Mouse (Mus musculus) lung, embryonic 16.5 days (tissue): ENCODE results near the gene Ctrc. TPM values are rescaled to one million over a fixed set of nuclear protein-coding genes. Genes with fewer than 3 reads are reported as not detected.

ENCODE experiments used
- ATAC-seq: fragments of 200-750 bp; cut with Nextera tagmentation; 2 replicates; pipeline ENCODE4 v1.8.0; 2017; ENCODE audit warnings: low read depth, mild to moderate bottlenecking, moderate library complexity
- H3K27ac ChIP-seq: fragments of 300-500 bp; sonication (generic); 2 replicates; pipeline ENCODE4 v1.5.1; 2014; ENCODE audit warnings: mild to moderate bottlenecking, control low read depth, low read length
- H3K27me3 ChIP-seq: fragments of 300-500 bp; sonication (generic); 2 replicates; pipeline ENCODE4 v1.6.1; 2014; ENCODE audit warnings: low read depth, low read length, mixed read lengths; ENCODE audit not compliant: control insufficient read depth, insufficient read depth
- H3K36me3 ChIP-seq: fragments of 300-500 bp; sonication (generic); 2 replicates; pipeline ENCODE4 v1.6.1; 2014; ENCODE audit warnings: low read length; ENCODE audit not compliant: control insufficient read depth, insufficient read depth
- H3K4me1 ChIP-seq: fragments of 300-500 bp; sonication (generic); replicated peaks from 2 replicates; pipeline ENCODE4 v1.6.1; 2014; ENCODE audit warnings: low read length, mixed read lengths; ENCODE audit not compliant: control insufficient read depth, insufficient read depth
- H3K4me2 ChIP-seq: fragments of 300-500 bp; sonication (generic); 2 replicates; pipeline ENCODE4 v1.6.1; 2014; ENCODE audit warnings: low read depth, low read length, control low read depth
- H3K4me3 ChIP-seq: fragments of 300-500 bp; sonication (generic); 2 replicates; pipeline ENCODE4 v1.5.1; 2014; ENCODE audit warnings: mild to moderate bottlenecking, low read length, control low read depth
- H3K9ac ChIP-seq: fragments of 300-500 bp; sonication (generic); 2 replicates; pipeline ENCODE4 v1.6.1; 2014; ENCODE audit warnings: low read length, control low read depth
- H3K9me3 ChIP-seq: fragments of 300-500 bp; sonication (generic); 2 replicates; pipeline ENCODE4 v1.6.1; 2016; ENCODE audit warnings: low read length; ENCODE audit not compliant: control insufficient read depth
- WGBS: fragments of 180-500 bp; shearing (Covaris S2); extraction: QIAGEN DNeasy Blood & Tissue Kit; methylation state at CpG from one replicate; pipeline ENCODE4 v1.1.7; 2014; 5-methylcytosine and 5-hydroxymethylcytosine counted together
- polyA plus RNA-seq: library from polyadenylated mRNA; unstranded; fragments of >200 nt; fragmentation: Nextera tagmentation; extraction: Ambion mirVana; gene quantifications from 2 replicates; pipeline ENCODE4 v1.2.1, GENCODE M21; 2015

The Ctrc gene
- polyA plus RNA-seq, 1 experiment from 2014 or later, result not detected

- WGBS, result 45% methylated on average over 8 of the region's 8 CpGs
- Histone ChIP-seq H3K27ac (no peak overlapping the region), H3K9me3 (no peaks in the 10 kb centered on the region), H3K27me3 (no peaks in the 10 kb centered on the region), H3K4me1 (peaks cover 23% of the 10 kb centered on the region), H3K4me3 (no peak overlapping the region), H3K36me3 (peaks cover 16% of the 10 kb centered on the region; the same call in 1 of the 2 replicates), H3K9ac (no peak overlapping the region), H3K4me2 (no peak overlapping the region)
- no peak for ATAC-seq
These were observed 76.5 kb downstream of the Ctrc start for GRCm38 (mm10) chr4:141769501-141770160.

DNA sequence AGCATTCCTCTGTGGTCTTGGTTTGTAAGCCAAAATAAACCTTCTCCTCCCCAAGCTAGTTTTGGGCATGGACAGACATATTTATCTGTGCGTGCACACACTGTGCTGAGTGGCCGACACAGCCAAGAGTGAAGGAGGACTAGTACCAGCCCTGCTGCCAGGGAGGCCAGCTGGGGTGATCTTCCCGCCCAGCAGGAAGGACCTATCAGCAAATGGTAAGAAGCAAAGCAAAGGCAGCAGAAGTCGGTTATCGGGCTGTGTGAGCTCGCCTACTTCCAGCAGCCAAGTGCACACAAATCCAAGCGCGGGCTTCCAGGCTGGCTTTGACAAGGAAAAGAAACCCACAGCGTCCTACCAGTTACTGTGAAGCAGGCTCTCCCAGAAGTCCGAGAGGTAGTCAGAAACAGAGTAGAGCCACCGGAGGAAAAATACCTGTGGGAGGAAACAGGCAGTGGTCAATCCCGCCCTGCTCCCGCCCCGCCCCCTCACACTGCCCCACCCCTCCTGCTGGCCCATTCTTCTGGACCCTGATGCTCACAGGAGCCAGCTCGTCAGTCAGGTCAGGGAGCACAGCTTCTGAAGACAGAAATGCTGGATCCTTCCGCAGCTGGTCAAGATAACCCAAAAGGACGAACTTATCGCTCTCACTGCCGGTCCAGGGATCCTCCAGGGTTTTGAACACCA is 78.7 kb downstream of the Ctrc start:
- Histone ChIP-seq H3K36me3 (peaks cover 17% of the 10 kb centered on the region), H3K9me3 (no peaks in the 10 kb centered on the region), H3K27me3 (no peaks in the 10 kb centered on the region), H3K4me2 (peak overlapping the region; percentile 19; the same call in 1 of the 2 replicates), H3K27ac (peak overlapping the region; percentile 92), H3K4me1 (peaks cover 23% of the 10 kb centered on the region), H3K9ac (peak overlapping the region; percentile 29), H3K4me3 (no peak overlapping the region)
- ATAC-seq, result peak; percentile 86
- 50% methylated on average over 19 of the region's 19 CpGs for WGBS

GRCm38 (mm10) chr4:141766668-141767352 is 79.3 kb downstream of the Ctrc start:
- H3K36me3 ChIP-seq, result peaks cover 24% of the 10 kb centered on the region

DNA sequence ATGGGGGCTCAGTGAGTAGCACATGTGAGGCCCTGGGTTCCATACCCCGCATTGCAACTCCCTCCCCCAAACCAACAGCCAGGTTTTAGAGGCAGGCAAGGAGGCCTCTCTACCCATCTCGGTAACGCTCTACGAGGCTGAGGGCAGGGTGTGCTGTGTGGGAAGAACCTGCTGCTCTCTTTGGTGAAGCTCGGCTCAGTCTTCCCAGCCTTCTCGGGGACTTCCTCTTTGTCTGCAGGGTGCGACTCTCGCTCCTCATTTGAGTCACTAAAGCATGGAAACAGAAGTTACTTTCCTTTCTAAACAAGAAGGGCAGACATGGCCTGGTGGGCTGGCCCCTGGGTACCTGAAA is 79.9 kb downstream of the Ctrc start:
- Histone ChIP-seq H3K4me2 (peak overlapping the region; percentile 19), H3K9me3 (no peaks in the 10 kb centered on the region), H3K27ac (peak overlapping the region; percentile 92), H3K4me1 (peaks cover 23% of the 10 kb centered on the region), H3K27me3 (no peaks in the 10 kb centered on the region), H3K4me3 (no peak overlapping the region), H3K36me3 (peaks cover 26% of the 10 kb centered on the region), H3K9ac (no peak overlapping the region)
- WGBS, result 57% methylated on average over 8 of the region's 8 CpGs
- ATAC-seq, result no peak

More at GRCm38 (mm10) chr4:141766668-141767352, 79.3 kb downstream of the Ctrc start:
- WGBS, result 36% methylated on average over 19 of the region's 19 CpGs
- H3K4me2 ChIP-seq, result peak overlapping the region; percentile 19
- peak overlapping the region; percentile 92 for H3K27ac ChIP-seq
- no peak overlapping the region for H3K4me3 ChIP-seq
- ATAC-seq, result peak; percentile 84
- H3K27me3 ChIP-seq, result no peaks in the 10 kb centered on the region
- H3K9me3 ChIP-seq, result no peaks in the 10 kb centered on the region
- 0 out of 2 replicates have a peak overlapping the region, but pooled peaks have one; percentile 27 for H3K9ac ChIP-seq
- H3K4me1 ChIP-seq, result peaks cover 23% of the 10 kb centered on the region

DNA sequence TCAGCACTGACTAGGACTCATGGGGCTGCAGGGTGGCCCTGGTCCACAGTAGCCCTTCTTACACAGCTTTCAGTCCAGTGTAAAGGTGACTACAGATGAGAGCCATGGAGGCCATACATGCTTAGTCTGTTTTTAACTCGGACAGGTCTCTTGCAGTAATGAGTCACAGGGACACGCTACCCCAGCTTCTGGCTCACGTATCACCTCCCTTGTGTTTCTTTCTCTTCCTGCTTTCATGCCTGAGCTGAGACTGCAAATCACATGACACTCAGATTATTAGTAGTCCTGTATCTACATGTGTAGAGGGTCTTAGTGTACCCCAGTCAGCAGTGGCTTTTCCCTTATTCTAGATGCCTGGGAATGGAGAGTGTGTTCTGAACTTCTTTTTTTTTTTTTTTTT is 81.2 kb downstream of the Ctrc start:
- H3K27ac ChIP-seq, result no peak overlapping the region
- WGBS, result 88% methylated on average over 3 of the region's 3 CpGs
- no peak overlapping the region for H3K9ac ChIP-seq
- H3K36me3 ChIP-seq, result peaks cover 26% of the 10 kb centered on the region
- no peaks in the 10 kb centered on the region for H3K9me3 ChIP-seq
- H3K4me1 ChIP-seq, result peaks cover 22% of the 10 kb centered on the region
- no peak overlapping the region for H3K4me3 ChIP-seq
- H3K4me2 ChIP-seq, result no peak overlapping the region
- no peaks in the 10 kb centered on the region for H3K27me3 ChIP-seq
- ATAC-seq, result no peak

Other genes starting within 250 kb of the Ctrc start
- 71.4 and 76.1 TPM in 2 replicates for gene Fblim1, start 240.3 kb downstream of the Ctrc start, polyA plus RNA-seq
- gene Tmem82, start 227.7 kb downstream of the Ctrc start, polyA plus RNA-seq, result 0.99 and 1.1 TPM in 2 replicates
- gene Slc25a34, start 222.5 kb downstream of the Ctrc start, polyA plus RNA-seq, result 0.18 and 0.20 TPM in 2 replicates
- 5.7 and 6.9 TPM in 2 replicates for gene Plekhm2, start 181.5 kb downstream of the Ctrc start, polyA plus RNA-seq
- gene Rsc1a1, start 160.8 kb downstream of the Ctrc start, polyA plus RNA-seq, result not detected in 2 replicates
- 18.1 and 18.3 TPM in 2 replicates for gene Ddi2, start 122.9 kb downstream of the Ctrc start, polyA plus RNA-seq
- gene Agmat, start 99.7 kb downstream of the Ctrc start, polyA plus RNA-seq, result 0.21 and 1.4 TPM in 2 replicates
- 4.3 and 4.7 TPM in 2 replicates for gene Dnajc16, start 55.4 kb downstream of the Ctrc start, polyA plus RNA-seq
- gene Casp9, start 52.7 kb downstream of the Ctrc start, polyA plus RNA-seq, result 23.9 and 24.6 TPM in 2 replicates
- not detected in 2 replicates for gene Cela2a, start 20.2 kb downstream of the Ctrc start, polyA plus RNA-seq
- 97.5 and 98.0 TPM in 2 replicates for gene Efhd2, start 28.6 kb upstream of the Ctrc start, polyA plus RNA-seq
- 3.2 and 3.3 TPM in 2 replicates for gene Fhad1, start 168.7 kb upstream of the Ctrc start, polyA plus RNA-seq
- gene Tmem51, start 237.9 kb upstream of the Ctrc start, polyA plus RNA-seq, result 25.7 and 26.0 TPM in 2 replicates